Mouse (Mus musculus) gastrocnemius, postnatal 25 days (tissue): ENCODE measurements around the gene Fam155a. TPM values are rescaled to one million over a fixed set of nuclear protein-coding genes. Genes with fewer than 3 reads are reported as not detected.
"Not testable (repeated sequence)": the region's sequence is repeated elsewhere in the genome, so short reads cannot be mapped to it uniquely, and the experiment has no call there.

ENCODE experiments used
- DNase-seq: peaks from one replicate; pipeline ENCODE4 v3.0.0; 2022
- long read RNA-seq, 2 experiments: library from polyadenylated mRNA; stranded (forward); transcript quantifications; one replicate each; pipeline ENCODE4 v2.0.0; 2021
- total RNA-seq, 2 experiments: library from RNA; stranded (reverse); gene quantifications; 1 replicate in 1 of 2; 2 replicates in 1 of 2; pipeline ENCODE4 v1.2.3; 2021

Fam155a gene
- under 1 TPM in 1 of 2 experiments, not detected in 1; 0.08 TPM for total RNA-seq
- long read RNA-seq, experiment 1, result 0 reads
- long read RNA-seq, experiment 2, result 0 reads

DNA sequence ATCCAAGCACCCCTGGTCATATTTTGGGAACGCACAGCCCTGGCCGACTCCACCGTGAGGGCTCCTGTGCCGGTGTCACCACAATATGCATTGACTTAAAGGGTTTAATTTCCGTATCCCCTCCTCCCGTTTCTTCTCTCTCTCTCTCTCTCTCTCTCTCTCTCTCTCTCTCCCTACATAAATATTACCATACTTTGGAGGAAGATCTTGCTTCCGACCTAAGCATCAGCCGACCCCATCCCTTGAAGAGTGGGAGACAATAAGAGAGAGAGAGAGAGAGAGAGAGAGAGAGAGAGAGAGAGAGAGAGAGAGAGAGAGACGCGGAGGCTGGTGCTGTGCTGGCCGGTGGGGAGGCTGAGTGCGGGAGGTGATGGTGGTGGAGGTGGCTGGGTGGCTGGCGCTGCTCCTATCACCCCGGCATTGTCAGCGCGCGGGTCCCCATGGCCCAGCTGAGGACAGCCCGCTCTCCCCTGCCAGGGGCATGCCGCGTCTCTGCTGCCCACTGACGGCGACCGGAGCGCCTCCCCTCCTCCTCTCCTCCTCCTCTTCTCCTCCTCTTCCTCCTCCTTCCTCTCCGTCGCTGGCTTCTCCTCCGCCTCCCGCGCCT, at the start of gene Fam155a:
TSS of gene Fam155a (minus strand) at position 163 of the 607 bp plus-strand sequence.
- no peak for DNase-seq

- DNase-seq, result no peak
Observed at GRCm38 (mm10) chr8:9813273-9813946, 42.4 kb upstream of the Fam155a start.

- DNase-seq, result no peak
Observed at GRCm38 (mm10) chr8:9810955-9811530, 40.1 kb upstream of the Fam155a start.

GRCm38 (mm10) chr8:9808596-9808995, 37.6 kb upstream of the Fam155a start:
- DNase-seq, result no peak

DNA sequence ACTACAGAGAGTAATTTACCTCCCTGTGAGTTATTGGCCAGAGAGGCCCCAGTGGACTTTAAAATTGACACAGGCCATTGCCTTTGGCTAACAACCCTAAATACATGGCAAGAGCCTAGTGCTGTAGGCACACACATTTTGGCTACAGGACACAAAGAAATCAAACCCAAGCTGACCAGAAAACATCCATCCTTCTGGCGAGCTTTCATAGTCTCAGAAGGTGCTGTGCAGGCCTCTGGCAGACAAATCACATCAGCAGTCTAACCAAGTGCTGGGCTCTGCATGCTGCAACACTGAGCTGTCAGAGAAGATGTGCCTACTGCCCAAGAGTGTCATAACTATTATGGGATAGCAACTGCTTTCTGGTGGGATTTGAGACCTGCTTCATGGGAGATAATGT, 34.7 kb upstream of the Fam155a start:
- no peak for DNase-seq

DNA sequence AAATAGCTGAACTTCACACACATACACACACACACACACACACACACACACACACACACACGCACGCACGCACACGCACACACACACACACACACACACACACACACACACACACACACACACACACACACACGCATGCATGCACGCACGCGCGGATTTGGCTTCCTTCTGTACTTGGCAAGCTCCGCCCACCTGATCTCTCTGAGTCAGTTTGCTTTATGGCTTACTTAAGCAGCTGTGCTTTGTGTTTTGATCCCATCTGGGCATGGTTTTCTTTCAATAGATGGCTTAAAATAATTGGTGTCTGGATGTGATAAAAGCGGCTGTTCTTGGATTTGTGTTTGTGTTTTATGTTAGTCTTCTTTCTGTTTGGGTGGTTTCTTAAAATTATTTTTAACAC, 29.4 kb upstream of the Fam155a start:
- not testable (repeated sequence) for DNase-seq

DNA sequence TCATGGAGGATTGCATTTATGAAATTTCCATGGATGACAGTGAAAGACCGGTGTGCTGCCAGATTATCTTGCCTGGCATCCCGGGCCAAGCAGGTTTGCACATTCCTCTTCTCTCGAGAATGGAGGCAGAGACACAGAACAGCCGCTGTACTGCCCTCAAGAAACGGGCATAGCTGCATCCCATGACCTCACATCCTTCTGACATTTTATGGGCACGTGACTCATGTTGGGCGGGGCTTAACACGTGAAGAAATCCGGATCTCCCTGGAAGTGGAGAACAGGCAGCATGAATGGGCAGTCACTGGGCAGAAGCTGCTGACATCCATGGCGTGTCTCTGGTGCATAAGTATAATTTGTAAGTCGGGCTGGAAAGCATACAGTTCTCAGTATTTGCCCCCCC, 29.0 kb upstream of the Fam155a start:
- no peak for DNase-seq

GRCm38 (mm10) chr8:9797514-9797913, 26.6 kb upstream of the Fam155a start:
- DNase-seq, result no peak

GRCm38 (mm10) chr8:9795724-9796123, 24.8 kb upstream of the Fam155a start:
- no peak for DNase-seq

GRCm38 (mm10) chr8:9793351-9793750, 22.4 kb upstream of the Fam155a start:
- no peak for DNase-seq

DNA sequence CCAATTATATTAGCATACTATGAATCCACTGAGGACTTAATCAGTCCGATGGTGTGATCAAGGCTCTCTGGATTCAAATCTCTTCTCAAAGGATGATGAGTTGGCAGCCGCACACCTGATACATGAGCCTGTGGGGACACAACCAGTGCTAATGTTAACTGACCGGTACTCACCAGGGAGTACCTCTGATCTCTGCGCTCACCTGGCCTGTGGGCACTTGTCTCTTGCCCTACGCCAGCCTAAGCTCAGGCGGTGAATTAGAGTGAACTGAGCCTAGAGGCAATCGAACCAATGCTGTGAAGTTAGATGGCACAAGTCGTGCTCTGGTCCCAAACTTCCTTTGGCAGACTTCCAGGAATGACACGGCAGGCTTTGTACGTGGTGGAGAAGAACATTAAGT, 9.4 kb upstream of the Fam155a start:
- no peak for DNase-seq

DNA sequence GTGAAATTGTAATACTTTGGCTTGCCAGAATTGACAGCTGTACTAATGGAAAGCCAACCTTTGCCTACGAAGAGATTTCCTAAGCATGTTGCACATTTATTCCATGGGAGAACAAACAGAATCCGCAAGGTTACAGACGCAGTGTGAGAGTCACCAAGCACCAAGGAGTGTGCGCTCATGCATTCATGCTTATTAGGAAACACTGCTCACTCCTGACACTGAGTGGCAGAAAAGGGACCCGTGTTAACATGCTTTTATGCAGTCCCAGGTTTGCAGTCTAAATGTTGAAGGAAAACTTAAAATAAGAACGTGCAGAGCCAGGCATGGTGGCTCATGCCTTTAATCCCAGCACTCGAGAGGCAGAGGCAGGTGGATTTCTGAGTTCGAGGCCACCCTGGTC, 7.2 kb upstream of the Fam155a start:
- no peak for DNase-seq

- DNase-seq, result no peak
Observed at GRCm38 (mm10) chr8:9776818-9777217, 5.9 kb upstream of the Fam155a start.

- DNase-seq, result no peak
Observed at GRCm38 (mm10) chr8:9772519-9772840, 1.5 kb upstream of the Fam155a start.

- DNase-seq, result no peak
Observed at GRCm38 (mm10) chr8:9771606-9772518, 901 bp upstream of the Fam155a start.

GRCm38 (mm10) chr8:9770261-9770998, 531 bp downstream of the Fam155a start:
- no peak for DNase-seq

GRCm38 (mm10) chr8:9769061-9769460, 1.9 kb downstream of the Fam155a start:
- peak; percentile 7 for DNase-seq

- no peak for DNase-seq
Observed at GRCm38 (mm10) chr8:9735169-9735568, 35.8 kb downstream of the Fam155a start.

DNA sequence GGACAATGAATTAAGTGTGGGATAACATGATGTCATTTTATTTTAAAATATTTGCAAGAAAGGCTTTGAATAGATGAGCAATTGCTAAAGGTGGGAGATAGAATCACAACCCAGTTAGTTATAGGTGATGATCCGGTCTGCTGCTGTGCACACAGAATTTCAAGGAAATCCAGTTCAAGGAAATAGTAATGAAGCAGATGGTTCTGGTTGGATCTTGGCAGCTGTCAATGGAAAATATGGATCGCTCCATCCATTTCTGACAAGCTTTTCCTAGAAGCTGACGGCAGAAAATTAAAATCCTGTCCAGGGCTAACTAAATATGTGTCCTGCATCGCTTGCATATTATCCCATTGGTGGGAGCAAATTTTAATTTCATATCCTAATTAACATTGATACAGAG, 61.2 kb downstream of the Fam155a start:
- no peak for DNase-seq

- DNase-seq, result no peak
Observed at GRCm38 (mm10) chr8:9707433-9707832, 63.5 kb downstream of the Fam155a start.

DNA sequence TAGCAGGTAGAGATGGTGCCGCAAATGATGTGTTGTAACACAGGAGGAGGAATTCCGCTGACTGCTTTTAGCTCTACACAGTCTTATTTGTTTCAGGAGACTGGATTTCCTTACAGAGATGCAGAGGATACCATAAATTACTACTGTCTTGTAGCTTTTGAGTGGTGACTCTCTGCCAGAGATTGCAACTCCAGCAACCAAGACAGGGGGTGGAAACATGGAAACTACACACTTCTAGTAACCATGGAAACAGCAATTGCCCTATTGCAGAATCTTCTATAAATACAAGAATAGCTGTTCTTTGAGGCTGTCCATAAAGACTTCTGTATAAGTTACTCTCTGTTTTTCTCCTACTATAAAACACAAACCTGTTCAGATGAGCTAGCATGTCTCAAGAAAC, 76.2 kb downstream of the Fam155a start:
- DNase-seq, result no peak

DNA sequence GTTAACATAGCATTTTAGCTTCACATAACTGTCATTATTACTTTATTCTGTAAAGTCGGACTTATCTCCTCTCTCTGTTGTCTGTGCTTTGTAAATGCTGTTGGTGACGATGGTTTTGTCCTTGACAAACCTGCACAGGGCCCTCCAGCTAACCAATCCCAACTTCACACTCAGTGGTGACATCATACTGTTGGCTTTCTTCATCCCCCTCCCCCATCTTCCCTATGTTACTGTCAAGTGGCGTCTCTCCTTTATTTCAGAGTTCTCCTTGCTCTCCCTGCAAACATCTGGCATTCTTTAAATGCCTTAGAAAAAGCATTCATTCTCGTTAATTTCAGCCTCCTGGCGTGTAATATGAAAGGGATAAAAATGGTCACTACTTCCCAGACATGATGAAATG, 78.6 kb downstream of the Fam155a start:
- no peak for DNase-seq
